ENCODE assay signal across 16 mouse cellular contexts in the genomic region with DNA sequence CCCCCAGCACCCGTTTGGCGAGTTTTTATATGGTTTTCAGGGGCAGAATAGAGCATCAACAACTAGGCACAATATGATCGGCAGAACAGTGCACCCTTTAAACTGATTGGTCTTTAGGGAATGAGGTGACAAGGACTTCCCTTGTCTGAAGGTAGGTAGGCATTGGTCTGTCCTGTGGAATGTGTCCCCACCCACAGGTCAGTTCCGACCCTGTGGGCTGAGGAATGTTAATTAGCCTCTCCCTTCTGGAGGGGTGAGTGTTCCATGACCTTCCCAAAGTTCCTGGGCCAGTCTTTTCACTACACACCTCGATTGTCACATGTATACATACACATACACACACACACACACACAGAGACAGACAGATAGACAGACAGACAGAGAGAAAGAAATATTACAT.
"Had no signal": no experiment of that assay in that cellular context is flagged by ENCODE, and none has a peak within 500 bp of the region (broad histone marks: within the 10 kb centered on the region; RNA-seq: fewer than 3 reads in every experiment).

No protein-coding gene starts in this region.

- ATAC-seq: midbrain, embryonic 16.5 days had no signal

- H3K9me3 ChIP-seq: lung, embryonic 15.5 days; midbrain, embryonic 10.5 days; midbrain, embryonic 12.5 days; neural tube, embryonic 12.5 days; stomach, embryonic 15.5 days had no signal

- H3K27ac ChIP-seq: lung, embryonic 15.5 days; midbrain, embryonic 10.5 days; midbrain, embryonic 12.5 days; neural tube, embryonic 12.5 days; stomach, embryonic 15.5 days; stomach, postnatal 0 days had no signal

- H3K4me3 ChIP-seq: lung, embryonic 15.5 days; midbrain, embryonic 10.5 days; midbrain, embryonic 12.5 days; myocyte; neural tube, embryonic 12.5 days; stomach, embryonic 15.5 days had no signal

- H3K36me3 ChIP-seq: lung, embryonic 15.5 days; midbrain, embryonic 10.5 days; midbrain, embryonic 12.5 days; neural tube, embryonic 12.5 days; stomach, embryonic 15.5 days had no signal

- H3K27me3 ChIP-seq: lung, embryonic 15.5 days; midbrain, embryonic 12.5 days; neural tube, embryonic 12.5 days; stomach, embryonic 15.5 days had no signal

- DNase-seq: lung, adult 18-20 months; lung, postnatal 10 days; lung, postnatal 4 days; midbrain, embryonic 14.5 days; right cerebral cortex, postnatal 14 days; thymus, adult 2 months; thymus, postnatal 25 days; thymus, postnatal 4 days had no signal

- H3K4me2 ChIP-seq: lung, embryonic 15.5 days; midbrain, embryonic 12.5 days; neural tube, embryonic 12.5 days; stomach, embryonic 15.5 days had no signal

- H3K9ac ChIP-seq: lung, embryonic 15.5 days; midbrain, embryonic 12.5 days; neural tube, embryonic 12.5 days; stomach, embryonic 15.5 days had no signal

- H3K4me1 ChIP-seq: lung, embryonic 15.5 days; midbrain, embryonic 10.5 days; midbrain, embryonic 12.5 days; stomach, embryonic 15.5 days had no signal
